Mouse (Mus musculus): Measurements from ENCODE around the gene C330007P06Rik. TPM values are rescaled to one million over a fixed set of nuclear protein-coding genes. Genes with fewer than 3 reads are reported as not detected.
"Not testable (repeated sequence)": the region's sequence is repeated elsewhere in the genome, so short reads cannot be mapped to it uniquely, and the experiment has no call there.

The C330007P06Rik gene
- 0.07 and 0.12 TPM in 2 replicates for polyA plus RNA-seq (2012)

GRCm38 (mm10) chrX:36873765-36874164 lies at the start of gene C330007P06Rik, which contains the start of gene Ube2a:
C330007P06Rik (minus strand) TSS chrX:36874111.
Ube2a (plus strand) TSS chrX:36873900.
- Histone ChIP-seq H3K36me3 (ENCODE audit: control insufficient read depth) (peaks cover 12% of the 10 kb centered on the region), H3K4me3 (replicated peaks) (peak within 1 kb of the TSS; percentile 90), H3K9me3 (ENCODE audit: control insufficient read depth, low read length) (peaks cover 4% of the 10 kb centered on the region; the same call in 1 of the 2 replicates), H3K27me3 (ENCODE audit: control insufficient read depth) (no peaks in the 10 kb centered on the region), H3K4me1 (ENCODE audit: control insufficient read depth) (peaks cover 14% of the 10 kb centered on the region)
- TF ChIP-seq TAL1 (IDR thresholded peaks at IDR 0.05; ENCODE audit: low read length) (no peak), GATA1 (IDR thresholded peaks at IDR 0.05; ENCODE audit: low read length) (no peak)

GRCm38 (mm10) chrX:36921346-36921745 lies 47.4 kb upstream of the C330007P06Rik start:
- Histone ChIP-seq H3K4me1 (ENCODE audit: control insufficient read depth) (no peaks in the 10 kb centered on the region), H3K36me3 (ENCODE audit: control insufficient read depth) (no peaks in the 10 kb centered on the region), H3K27me3 (ENCODE audit: control insufficient read depth) (no peaks in the 10 kb centered on the region), H3K4me3 (replicated peaks) (no peak overlapping the region), H3K9me3 (ENCODE audit: control insufficient read depth, low read length) (no peaks in the 10 kb centered on the region)
- no peak for TF ChIP-seq GATA1 (IDR thresholded peaks at IDR 0.05; ENCODE audit: low read length)
- TF ChIP-seq TAL1 (IDR thresholded peaks at IDR 0.05; ENCODE audit: low read length) = no peak

GRCm38 (mm10) chrX:36917749-36918148 lies 43.8 kb upstream of the C330007P06Rik start:
- no peaks in the 10 kb centered on the region for H3K27me3 ChIP-seq (ENCODE audit: control insufficient read depth)
- no peaks in the 10 kb centered on the region for H3K4me1 ChIP-seq (ENCODE audit: control insufficient read depth)
- TF ChIP-seq GATA1 (IDR thresholded peaks at IDR 0.05; ENCODE audit: low read length) (no peak), TAL1 (IDR thresholded peaks at IDR 0.05; ENCODE audit: low read length) (no peak)
- H3K4me3 ChIP-seq (replicated peaks) = no peak overlapping the region
- no peaks in the 10 kb centered on the region for H3K36me3 ChIP-seq (ENCODE audit: control insufficient read depth)
- no peaks in the 10 kb centered on the region for H3K9me3 ChIP-seq (ENCODE audit: control insufficient read depth, low read length)

GRCm38 (mm10) chrX:36911343-36911742 lies 37.4 kb upstream of the C330007P06Rik start:
- Histone ChIP-seq H3K4me3 (replicated peaks) (no peak overlapping the region), H3K36me3 (ENCODE audit: control insufficient read depth) (no peaks in the 10 kb centered on the region), H3K27me3 (ENCODE audit: control insufficient read depth) (peaks cover 2% of the 10 kb centered on the region; the same call in 1 of the 2 replicates), H3K9me3 (ENCODE audit: control insufficient read depth, low read length) (no peaks in the 10 kb centered on the region), H3K4me1 (ENCODE audit: control insufficient read depth) (no peaks in the 10 kb centered on the region)
- TF ChIP-seq GATA1 (IDR thresholded peaks at IDR 0.05; ENCODE audit: low read length) (no peak), TAL1 (IDR thresholded peaks at IDR 0.05; ENCODE audit: low read length) (no peak)

GRCm38 (mm10) chrX:36906539-36906938 lies 32.6 kb upstream of the C330007P06Rik start:
- Histone ChIP-seq H3K27me3 (ENCODE audit: control insufficient read depth) (peaks cover 7% of the 10 kb centered on the region), H3K4me3 (replicated peaks) (no peak overlapping the region), H3K4me1 (ENCODE audit: control insufficient read depth) (peaks cover 12% of the 10 kb centered on the region), H3K36me3 (ENCODE audit: control insufficient read depth) (no peaks in the 10 kb centered on the region), H3K9me3 (ENCODE audit: control insufficient read depth, low read length) (no peaks in the 10 kb centered on the region)
- TF ChIP-seq TAL1 (IDR thresholded peaks at IDR 0.05; ENCODE audit: low read length) (no peak), GATA1 (IDR thresholded peaks at IDR 0.05; ENCODE audit: low read length) (no peak)

GRCm38 (mm10) chrX:36903115-36903768 lies 29.3 kb upstream of the C330007P06Rik start:
- TF ChIP-seq GATA1 (IDR thresholded peaks at IDR 0.05; ENCODE audit: low read length) (no peak), TAL1 (IDR thresholded peaks at IDR 0.05; ENCODE audit: low read length) (no peak)
- peaks cover 12% of the 10 kb centered on the region for H3K4me1 ChIP-seq (ENCODE audit: control insufficient read depth)
- H3K27me3 ChIP-seq (ENCODE audit: control insufficient read depth) = peaks cover 7% of the 10 kb centered on the region
- no peaks in the 10 kb centered on the region for H3K36me3 ChIP-seq (ENCODE audit: control insufficient read depth)
- no peaks in the 10 kb centered on the region for H3K9me3 ChIP-seq (ENCODE audit: control insufficient read depth, low read length)
- peak overlapping the region; percentile 75 for H3K4me3 ChIP-seq (replicated peaks)

GRCm38 (mm10) chrX:36902321-36903114 lies 28.6 kb upstream of the C330007P06Rik start, which contains the start of gene Nkrf:
Nkrf (minus strand) TSS chrX:36902899.
- Histone ChIP-seq H3K9me3 (ENCODE audit: control insufficient read depth, low read length) (no peaks in the 10 kb centered on the region), H3K27me3 (ENCODE audit: control insufficient read depth) (peaks cover 7% of the 10 kb centered on the region), H3K4me3 (replicated peaks) (peak within 1 kb of the TSS; percentile 75), H3K4me1 (ENCODE audit: control insufficient read depth) (peaks cover 12% of the 10 kb centered on the region), H3K36me3 (ENCODE audit: control insufficient read depth) (no peaks in the 10 kb centered on the region)
- TF ChIP-seq TAL1 (IDR thresholded peaks at IDR 0.05; ENCODE audit: low read length) (no peak), GATA1 (IDR thresholded peaks at IDR 0.05; ENCODE audit: low read length) (no peak)

- H3K27me3 ChIP-seq (ENCODE audit: control insufficient read depth) = peaks cover 5% of the 10 kb centered on the region
These were observed 27.7 kb upstream of the C330007P06Rik start for GRCm38 (mm10) chrX:36901655-36902054.

GRCm38 (mm10) chrX:36898931-36899330 lies 25.0 kb upstream of the C330007P06Rik start:
- H3K27me3 ChIP-seq (ENCODE audit: control insufficient read depth); H3K4me3 ChIP-seq (replicated peaks); H3K4me1 ChIP-seq (ENCODE audit: control insufficient read depth); H3K9me3 ChIP-seq (ENCODE audit: control insufficient read depth, low read length); H3K36me3 ChIP-seq (ENCODE audit: control insufficient read depth): not testable (repeated sequence)

More at GRCm38 (mm10) chrX:36901655-36902054, 27.7 kb upstream of the C330007P06Rik start:
- Histone ChIP-seq H3K4me3 (replicated peaks) (peak overlapping the region; percentile 75), H3K36me3 (ENCODE audit: control insufficient read depth) (no peaks in the 10 kb centered on the region), H3K4me1 (ENCODE audit: control insufficient read depth) (peaks cover 12% of the 10 kb centered on the region), H3K9me3 (ENCODE audit: control insufficient read depth, low read length) (no peaks in the 10 kb centered on the region)
- no peak for TF ChIP-seq GATA1 (IDR thresholded peaks at IDR 0.05; ENCODE audit: low read length)
- TF ChIP-seq TAL1 (IDR thresholded peaks at IDR 0.05; ENCODE audit: low read length) = no peak
